Mouse (Mus musculus): Measurements from ENCODE around the gene Gnpnat1.

DNA sequence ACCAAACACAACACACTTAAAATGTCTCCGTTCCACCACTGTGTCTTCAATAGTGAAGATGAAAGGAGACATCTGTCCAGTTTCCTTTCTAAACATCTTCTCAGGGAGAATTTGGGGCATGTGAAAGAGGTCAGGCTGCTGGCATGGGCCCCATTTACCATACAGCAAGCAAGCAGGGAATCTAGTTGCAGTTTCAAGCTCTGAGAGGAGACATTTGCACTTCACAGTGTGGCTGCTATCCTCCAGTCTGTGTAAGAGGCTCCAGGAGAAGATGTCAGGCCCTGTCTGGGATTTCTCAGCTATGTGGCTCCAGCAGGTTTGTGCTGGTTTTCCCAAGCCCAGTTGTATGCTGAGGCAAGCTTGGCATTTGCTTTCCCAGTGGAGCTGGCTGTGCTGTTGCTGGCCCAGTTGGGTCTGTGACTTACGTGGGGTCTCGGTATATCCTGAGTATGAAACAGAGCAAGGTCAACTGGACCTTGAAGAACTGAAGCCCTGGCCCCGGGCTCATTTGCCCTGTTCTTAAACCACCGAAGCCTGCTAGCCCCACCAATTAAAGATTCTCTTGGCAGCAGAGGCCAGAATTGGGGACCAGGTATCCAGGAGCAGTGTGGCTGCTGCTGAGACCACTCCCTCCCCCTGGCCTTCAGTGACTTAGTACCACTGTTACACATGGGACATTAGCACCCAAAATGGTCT lies 49.0 kb upstream of the Gnpnat1 start:
- TF ChIP-seq CTCF (conservative IDR thresholded peaks at IDR 0.05; ENCODE audit: low read length) (no peak), POU5F1 (IDR thresholded peaks at IDR 0.05; ENCODE audit: borderline replicate concordance, low read length) (no peak)
